9 mouse cellular contexts compared by ENCODE assay signal in the genomic region with DNA sequence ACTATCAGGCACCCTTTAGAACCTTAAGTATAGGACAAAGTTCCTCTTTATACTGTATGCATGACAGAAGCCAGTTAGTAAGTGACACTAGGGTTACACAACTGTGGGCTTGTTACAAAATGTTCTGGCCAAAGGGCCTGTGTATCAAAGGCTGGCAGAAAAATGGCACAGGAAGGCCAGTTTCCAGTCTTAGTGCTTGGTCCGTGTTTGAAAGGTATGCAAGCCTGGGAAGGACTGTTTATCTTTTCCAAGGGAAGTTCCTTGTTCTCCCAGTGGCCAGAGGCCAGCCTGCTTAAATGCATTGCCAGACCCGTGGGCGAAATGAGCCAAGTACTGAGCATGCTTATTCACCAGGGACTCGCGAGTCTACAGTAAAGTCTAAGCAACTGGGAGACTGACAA. TPM values are rescaled to one million over a fixed set of nuclear protein-coding genes. Genes with fewer than 3 reads are reported as not detected.
A peak's percentile ranks its signal among the peaks of the same experiment; 100 is the strongest.
DNase-seq lines count a peak whose midpoint lies in the region; ATAC-seq lines count a peak whose summit lies in the region.
"Had no signal": no experiment of that assay in that cellular context is flagged by ENCODE, and none has a peak within 500 bp of the region (broad histone marks: within the 10 kb centered on the region; RNA-seq: fewer than 3 reads in every experiment).

No protein-coding gene starts in this region.

- peak; percentile 65 for DNase-seq in adrenal gland, postnatal 14 days
- DNase-seq in gastrocnemius, adult 8-10 months (ENCODE audit: low spot score in 2 of 2), result peak; percentile 53 to 70
- DNase-seq in large intestine, adult 2 months (ENCODE audit: low read depth, low spot score), result peak; percentile 28
- DNase-seq in retina, postnatal 1 day, result no peak
- DNase-seq in thymus, postnatal 36 days, result no peak

- ATAC-seq in hindbrain, embryonic 16.5 days, result peak; percentile 83
- no peak for ATAC-seq in hindbrain, embryonic 12.5 days (ENCODE audit: low FRiP score)
- ATAC-seq in lung, embryonic 16.5 days (ENCODE audit: low read depth), result peak; percentile 72

- no peak overlapping the region for H3K4me3 ChIP-seq in hindbrain, embryonic 16.5 days (ENCODE audit: low read length)
- no peak overlapping the region for H3K4me3 ChIP-seq in hindbrain, embryonic 12.5 days
- H3K4me3 ChIP-seq in lung, embryonic 16.5 days (ENCODE audit: low read length), result no peak overlapping the region

- H3K27ac ChIP-seq in hindbrain, embryonic 16.5 days (ENCODE audit: low read depth, low read length), result no peak overlapping the region
- H3K27ac ChIP-seq in hindbrain, embryonic 12.5 days, result no peak overlapping the region
- peak overlapping the region; percentile 64 for H3K27ac ChIP-seq in lung, embryonic 16.5 days (ENCODE audit: low read length)

- peaks cover 12% of the 10 kb centered on the region for H3K36me3 ChIP-seq in hindbrain, embryonic 16.5 days (ENCODE audit: control insufficient read depth, insufficient read depth, low read length)
- H3K36me3 ChIP-seq in hindbrain, embryonic 12.5 days, result peaks cover 50% of the 10 kb centered on the region
- peaks cover 32% of the 10 kb centered on the region for H3K36me3 ChIP-seq in lung, embryonic 16.5 days (ENCODE audit: control insufficient read depth, insufficient read depth, low read length)

- H3K9ac ChIP-seq in hindbrain, embryonic 16.5 days (ENCODE audit: low read depth, low read length), result no peak overlapping the region
- H3K9ac ChIP-seq in hindbrain, embryonic 12.5 days, result no peak overlapping the region
- H3K9ac ChIP-seq in lung, embryonic 16.5 days (ENCODE audit: low read length), result no peak overlapping the region

- peaks cover 2% of the 10 kb centered on the region; the same call in 1 of the 2 replicates for H3K4me1 ChIP-seq in hindbrain, embryonic 16.5 days (ENCODE audit: control insufficient read depth, insufficient read depth, low read depth, low read length)
- no peaks in the 10 kb centered on the region for H3K4me1 ChIP-seq in hindbrain, embryonic 12.5 days
- H3K4me1 ChIP-seq in lung, embryonic 16.5 days (replicated peaks; ENCODE audit: control insufficient read depth, insufficient read depth, low read length), result peaks cover 10% of the 10 kb centered on the region

- no peak overlapping the region for H3K4me2 ChIP-seq in hindbrain, embryonic 16.5 days (ENCODE audit: low read length)
- H3K4me2 ChIP-seq in hindbrain, embryonic 12.5 days (replicated peaks), result no peak overlapping the region
- H3K4me2 ChIP-seq in lung, embryonic 16.5 days (ENCODE audit: low read depth, low read length), result no peak overlapping the region

- no peaks in the 10 kb centered on the region for H3K27me3 ChIP-seq in hindbrain, embryonic 16.5 days (replicated peaks; ENCODE audit: control insufficient read depth, insufficient read depth, low read length)
- no peaks in the 10 kb centered on the region for H3K27me3 ChIP-seq in hindbrain, embryonic 12.5 days
- no peaks in the 10 kb centered on the region for H3K27me3 ChIP-seq in lung, embryonic 16.5 days (ENCODE audit: control insufficient read depth, insufficient read depth, low read depth, low read length)

- WGBS in hindbrain, embryonic 16.5 days, result 67% methylated on average over 5 of the region's 5 CpGs
- 79% methylated on average over 5 of the region's 5 CpGs for WGBS in hindbrain, embryonic 12.5 days
- 3% methylated on average over 5 of the region's 5 CpGs for WGBS in large intestine, adult 2 months
- WGBS in lung, embryonic 16.5 days, result 45% methylated on average over 5 of the region's 5 CpGs

- no peaks in the 10 kb centered on the region for H3K9me3 ChIP-seq in hindbrain, embryonic 16.5 days (ENCODE audit: control insufficient read depth, low read length)
- no peaks in the 10 kb centered on the region for H3K9me3 ChIP-seq in hindbrain, embryonic 12.5 days (replicated peaks)
- H3K9me3 ChIP-seq in lung, embryonic 16.5 days (ENCODE audit: control insufficient read depth, low read length), result no peaks in the 10 kb centered on the region
- H3K9me3 ChIP-seq: G1E had no signal

RNA-seq across cellular contexts. Expression of a gene that starts 15.0 kb away (rescaled TPM):
- polyA plus RNA-seq in hindbrain, embryonic 16.5 days (2015; fragmentation: Nextera tagmentation; extraction: Ambion mirVana), result 29.7 and 31.9 TPM in 2 replicates
- 39.4 and 40.3 TPM in 2 replicates for polyA plus RNA-seq in hindbrain, embryonic 12.5 days (2016; fragmentation: Nextera tagmentation; extraction: Ambion mirVana)
- total RNA-seq in adrenal gland, postnatal 14 days (2021), result 8.9 and 10.6 TPM in 2 replicates
- total RNA-seq in gastrocnemius, adult 8-10 months (2022), result 1 to 10 TPM; 4.8 to 6.7 (median 6.3) TPM
- 10.1 and 11.6 TPM in 2 replicates for polyA plus RNA-seq in large intestine, adult 2 months (2012; rRNA removed)
- polyA plus RNA-seq in lung, embryonic 16.5 days (2015; fragmentation: Nextera tagmentation; extraction: Ambion mirVana), result 31.1 TPM in 2 replicates

RNA-seq across cellular contexts. Expression of a gene that starts 35.6 kb away (rescaled TPM):
- 0.13 and 0.26 TPM in 2 replicates for polyA plus RNA-seq in hindbrain, embryonic 16.5 days (2015; fragmentation: Nextera tagmentation; extraction: Ambion mirVana)
- polyA plus RNA-seq in hindbrain, embryonic 12.5 days (2016; fragmentation: Nextera tagmentation; extraction: Ambion mirVana), result 0.12 TPM in 1 of 2 replicates, not detected in the other
- 0.37 TPM in 1 of 2 replicates, not detected in the other for total RNA-seq in adrenal gland, postnatal 14 days (2021)
- total RNA-seq in gastrocnemius, adult 8-10 months (2022), result under 1 TPM; 0.41 to 0.60 (median 0.52) TPM
- polyA plus RNA-seq in large intestine, adult 2 months (2012; rRNA removed), result 0.04 and 0.37 TPM in 2 replicates
- 0.13 TPM in 1 of 2 replicates, not detected in the other for polyA plus RNA-seq in lung, embryonic 16.5 days (2015; fragmentation: Nextera tagmentation; extraction: Ambion mirVana)
- total RNA-seq: G1E had no signal
- polyA plus RNA-seq: G1E had no signal

RNA-seq across cellular contexts. Expression of a gene that starts 39.8 kb away (rescaled TPM):
- not detected in 2 replicates for polyA plus RNA-seq in hindbrain, embryonic 16.5 days (2015; fragmentation: Nextera tagmentation; extraction: Ambion mirVana)
- not detected in 2 replicates for polyA plus RNA-seq in hindbrain, embryonic 12.5 days (2016; fragmentation: Nextera tagmentation; extraction: Ambion mirVana)
- total RNA-seq in adrenal gland, postnatal 14 days (2021), result 1.5 and 43.1 TPM in 2 replicates
- total RNA-seq in gastrocnemius, adult 8-10 months (2022), result not detected
- not detected in 2 replicates for polyA plus RNA-seq in large intestine, adult 2 months (2012; rRNA removed)
- polyA plus RNA-seq in lung, embryonic 16.5 days (2015; fragmentation: Nextera tagmentation; extraction: Ambion mirVana), result not detected in 2 replicates
- total RNA-seq: G1E had no signal
- polyA plus RNA-seq: G1E had no signal

RNA-seq across cellular contexts. Expression of a gene that starts 42.3 kb away (rescaled TPM):
- polyA plus RNA-seq in hindbrain, embryonic 16.5 days (2015; fragmentation: Nextera tagmentation; extraction: Ambion mirVana), result 57.2 and 66.1 TPM in 2 replicates
- polyA plus RNA-seq in hindbrain, embryonic 12.5 days (2016; fragmentation: Nextera tagmentation; extraction: Ambion mirVana), result 81.8 and 82.5 TPM in 2 replicates
- 55.0 and 66.5 TPM in 2 replicates for total RNA-seq in adrenal gland, postnatal 14 days (2021)
- total RNA-seq in gastrocnemius, adult 8-10 months (2022), result 10 to 100 TPM; 41.4 to 61.1 (median 44.6) TPM
- 84.3 and 90.5 TPM in 2 replicates for polyA plus RNA-seq in large intestine, adult 2 months (2012; rRNA removed)
- polyA plus RNA-seq in lung, embryonic 16.5 days (2015; fragmentation: Nextera tagmentation; extraction: Ambion mirVana), result 76.6 and 89.5 TPM in 2 replicates

Comparison
In these comparisons a context has a peak if more than half of its experiments do, and no peak if none do; other contexts are left out.
1. DNase-seq: peak in adrenal gland, postnatal 14 days (single experiment), gastrocnemius, adult 8-10 months (2 of 2) and large intestine, adult 2 months (single experiment); none in retina, postnatal 1 day (single experiment) and thymus, postnatal 36 days (0 of 2).